Mouse (Mus musculus): ENCODE data around the gene Bcl7c. TPM values are rescaled to one million over a fixed set of nuclear protein-coding genes. Genes with fewer than 3 reads are reported as not detected.

The Bcl7c gene
- polyA plus RNA-seq, 1 experiment, result 22.0 TPM

GRCm38 (mm10) chr7:127689626-127690280 lies 19.0 kb downstream of the Bcl7c start:
- WGBS, result 76% methylated on average over 9 of the region's 9 CpGs
- no peak overlapping the region for H3K4me3 ChIP-seq (replicated peaks; ENCODE audit: extremely low read depth, low read depth, low read length)
- TF ChIP-seq CTCF (IDR thresholded peaks at IDR 0.05; ENCODE audit: insufficient read depth, low read length) (no peak), POLR2A (IDR thresholded peaks at IDR 0.05; ENCODE audit: borderline replicate concordance, extremely low read depth, low read depth, low read length) (no peak)
- H3K4me1 ChIP-seq (ENCODE audit: control insufficient read depth, insufficient read depth, low read length), result no peaks in the 10 kb centered on the region
- no peak for DNase-seq

- no peak for DNase-seq
- WGBS, result 80% methylated on average over 7 of the region's 7 CpGs
- no peak overlapping the region for H3K4me3 ChIP-seq (replicated peaks; ENCODE audit: extremely low read depth, low read depth, low read length)
- TF ChIP-seq POLR2A (IDR thresholded peaks at IDR 0.05; ENCODE audit: borderline replicate concordance, extremely low read depth, low read depth, low read length), result no peak
- no peak for TF ChIP-seq CTCF (IDR thresholded peaks at IDR 0.05; ENCODE audit: insufficient read depth, low read length)
- H3K4me1 ChIP-seq (ENCODE audit: control insufficient read depth, insufficient read depth, low read length), result no peaks in the 10 kb centered on the region
Measured at GRCm38 (mm10) chr7:127688935-127689334, 19.8 kb downstream of the Bcl7c start.

DNA sequence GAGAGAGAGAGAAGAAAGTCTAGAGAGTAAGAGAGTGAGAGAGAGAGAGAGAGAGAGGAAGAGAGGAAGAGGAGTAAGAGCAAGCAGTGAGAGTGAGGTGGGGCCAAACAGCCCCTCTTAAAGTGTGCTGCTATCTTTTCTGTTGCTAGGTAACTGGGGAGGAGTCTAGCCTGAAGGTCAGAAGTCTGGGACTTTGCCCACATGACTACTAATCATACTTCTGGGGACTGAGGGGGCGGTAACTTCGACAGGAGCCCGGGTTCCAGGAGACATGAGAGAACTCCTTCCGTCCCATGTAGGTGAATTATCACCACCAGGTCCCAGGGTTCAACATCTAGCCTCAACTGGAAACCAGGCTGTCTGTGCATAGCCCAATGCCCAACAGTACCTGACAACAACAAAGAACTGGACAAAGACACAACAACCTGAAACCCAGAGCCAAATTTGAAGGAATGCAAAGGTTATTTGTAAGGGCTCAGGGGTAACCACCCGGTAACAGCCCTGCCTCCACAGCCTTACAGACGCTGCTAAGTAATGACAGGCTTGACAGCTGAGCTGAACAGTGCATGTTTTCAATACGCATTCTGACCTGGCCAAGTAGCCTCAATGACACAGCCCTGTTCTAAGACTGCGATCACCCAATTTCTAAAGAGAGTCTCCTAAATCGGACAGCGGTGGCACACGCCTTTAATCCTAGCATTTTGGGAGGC lies 21.8 kb downstream of the Bcl7c start:
- Histone ChIP-seq H3K4me1 (ENCODE audit: control insufficient read depth, insufficient read depth, low read length) (no peaks in the 10 kb centered on the region), H3K4me3 (replicated peaks; ENCODE audit: extremely low read depth, low read depth, low read length) (no peak overlapping the region)
- TF ChIP-seq CTCF (IDR thresholded peaks at IDR 0.05; ENCODE audit: insufficient read depth, low read length) (no peak), POLR2A (IDR thresholded peaks at IDR 0.05; ENCODE audit: borderline replicate concordance, extremely low read depth, low read depth, low read length) (no peak)
- WGBS, result 75% methylated on average over 11 of the region's 11 CpGs
- DNase-seq, result no peak

DNA sequence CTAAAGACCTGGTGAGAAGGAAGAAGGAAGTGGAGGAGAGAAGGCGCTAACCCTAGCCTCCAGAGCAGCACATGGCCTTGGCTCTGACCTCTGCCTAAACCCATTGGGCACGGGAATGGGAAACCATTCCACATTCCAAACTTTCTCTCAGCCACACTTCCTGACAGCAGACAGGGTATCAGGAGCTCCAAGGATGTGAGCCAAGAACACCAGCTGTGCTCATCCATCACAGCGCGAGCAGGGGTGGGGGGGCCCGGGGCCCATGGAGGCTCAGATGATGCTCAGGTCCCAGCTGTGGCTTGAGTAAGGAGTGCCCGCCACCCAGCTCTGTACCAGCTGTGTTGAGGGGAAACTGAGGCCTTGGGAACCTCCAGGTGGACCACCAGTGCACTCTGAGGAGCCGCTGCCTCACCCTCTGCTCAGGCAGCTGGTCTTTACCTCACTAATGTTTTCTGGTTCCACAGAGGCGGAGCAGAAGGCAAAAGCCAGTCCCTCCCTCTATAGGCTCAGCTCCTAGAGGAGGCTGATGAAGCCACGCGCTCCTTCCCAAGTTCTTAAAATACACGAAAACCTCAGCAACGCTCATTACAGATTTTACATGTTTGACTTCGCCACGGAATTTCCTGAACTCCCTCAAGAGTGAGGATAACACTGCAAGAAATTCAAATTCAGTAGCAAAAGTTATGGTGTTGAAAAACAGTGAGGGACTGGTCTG lies 23.3 kb downstream of the Bcl7c start:
- DNase-seq, result no peak
- no peaks in the 10 kb centered on the region for H3K4me1 ChIP-seq (ENCODE audit: control insufficient read depth, insufficient read depth, low read length)
- no peak overlapping the region for H3K4me3 ChIP-seq (replicated peaks; ENCODE audit: extremely low read depth, low read depth, low read length)
- WGBS, result 65% methylated on average over 14 of the region's 14 CpGs
- TF ChIP-seq CTCF (IDR thresholded peaks at IDR 0.05; ENCODE audit: insufficient read depth, low read length) (no peak), POLR2A (IDR thresholded peaks at IDR 0.05; ENCODE audit: borderline replicate concordance, extremely low read depth, low read depth, low read length) (no peak)

DNA sequence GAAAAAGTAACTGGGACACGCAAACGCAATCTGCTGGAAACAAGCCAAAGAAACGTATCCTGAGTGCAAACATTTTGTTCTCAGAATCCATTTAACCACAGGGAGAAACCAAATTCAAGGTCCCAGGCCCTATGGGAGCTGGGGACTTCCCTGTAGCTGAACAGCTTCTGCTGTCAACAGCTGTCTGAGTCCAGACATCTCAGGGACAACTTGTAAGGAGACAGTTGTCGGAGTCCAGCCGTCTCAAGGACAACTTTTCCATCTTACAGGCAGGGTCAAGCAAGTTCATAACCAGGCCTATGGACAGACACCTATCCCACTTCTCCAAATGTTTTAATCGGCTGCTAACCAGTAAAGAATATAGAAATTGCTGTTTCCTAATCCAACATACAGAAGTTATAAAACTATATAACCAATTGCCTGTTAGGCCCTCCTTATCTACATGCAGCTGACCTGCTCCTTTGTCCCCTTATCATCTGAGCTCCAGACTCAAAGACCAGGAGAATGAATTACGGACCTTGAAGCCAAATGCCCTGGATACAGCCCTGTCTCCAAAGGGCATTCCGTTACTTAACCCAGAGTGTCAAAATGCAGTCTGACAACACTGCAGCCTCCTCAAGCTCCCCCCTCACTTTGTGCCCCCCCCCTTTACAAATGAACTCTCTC lies 26.7 kb downstream of the Bcl7c start:
- no peak for TF ChIP-seq POLR2A (IDR thresholded peaks at IDR 0.05; ENCODE audit: borderline replicate concordance, extremely low read depth, low read depth, low read length)
- no peak for TF ChIP-seq CTCF (IDR thresholded peaks at IDR 0.05; ENCODE audit: insufficient read depth, low read length)
- 62% methylated on average over 8 of the region's 8 CpGs for WGBS
- H3K4me3 ChIP-seq (replicated peaks; ENCODE audit: extremely low read depth, low read depth, low read length), result no peak overlapping the region
- no peak for DNase-seq
- H3K4me1 ChIP-seq (ENCODE audit: control insufficient read depth, insufficient read depth, low read length), result no peaks in the 10 kb centered on the region

- H3K4me1 ChIP-seq (ENCODE audit: control insufficient read depth, insufficient read depth, low read length), result no peaks in the 10 kb centered on the region
- WGBS, result 91% methylated on average over 13 of the region's 13 CpGs
- DNase-seq, result no peak
- no peak overlapping the region for H3K4me3 ChIP-seq (replicated peaks; ENCODE audit: extremely low read depth, low read depth, low read length)
- TF ChIP-seq CTCF (IDR thresholded peaks at IDR 0.05; ENCODE audit: insufficient read depth, low read length) (no peak), POLR2A (IDR thresholded peaks at IDR 0.05; ENCODE audit: borderline replicate concordance, extremely low read depth, low read depth, low read length) (no peak)
Measured at GRCm38 (mm10) chr7:127680541-127680940, 28.2 kb downstream of the Bcl7c start.

- H3K4me3 ChIP-seq (replicated peaks; ENCODE audit: extremely low read depth, low read depth, low read length), result no peak overlapping the region
- no peak for DNase-seq
- WGBS, result 84% methylated on average over 2 of the region's 2 CpGs
Measured at GRCm38 (mm10) chr7:127678811-127679210, 29.9 kb downstream of the Bcl7c start.

GRCm38 (mm10) chr7:127677609-127678008 lies 31.1 kb downstream of the Bcl7c start:
- WGBS, result 91% methylated on average over 4 of the region's 4 CpGs
- TF ChIP-seq CTCF (IDR thresholded peaks at IDR 0.05; ENCODE audit: insufficient read depth, low read length), result no peak
- no peak for TF ChIP-seq POLR2A (IDR thresholded peaks at IDR 0.05; ENCODE audit: borderline replicate concordance, extremely low read depth, low read depth, low read length)
- H3K4me1 ChIP-seq (ENCODE audit: control insufficient read depth, insufficient read depth, low read length), result no peaks in the 10 kb centered on the region
- H3K4me3 ChIP-seq (replicated peaks; ENCODE audit: extremely low read depth, low read depth, low read length), result no peak overlapping the region
- DNase-seq, result no peak

More at GRCm38 (mm10) chr7:127678811-127679210, 29.9 kb downstream of the Bcl7c start:
- TF ChIP-seq CTCF (IDR thresholded peaks at IDR 0.05; ENCODE audit: insufficient read depth, low read length) (no peak), POLR2A (IDR thresholded peaks at IDR 0.05; ENCODE audit: borderline replicate concordance, extremely low read depth, low read depth, low read length) (no peak)
- no peaks in the 10 kb centered on the region for H3K4me1 ChIP-seq (ENCODE audit: control insufficient read depth, insufficient read depth, low read length)

DNA sequence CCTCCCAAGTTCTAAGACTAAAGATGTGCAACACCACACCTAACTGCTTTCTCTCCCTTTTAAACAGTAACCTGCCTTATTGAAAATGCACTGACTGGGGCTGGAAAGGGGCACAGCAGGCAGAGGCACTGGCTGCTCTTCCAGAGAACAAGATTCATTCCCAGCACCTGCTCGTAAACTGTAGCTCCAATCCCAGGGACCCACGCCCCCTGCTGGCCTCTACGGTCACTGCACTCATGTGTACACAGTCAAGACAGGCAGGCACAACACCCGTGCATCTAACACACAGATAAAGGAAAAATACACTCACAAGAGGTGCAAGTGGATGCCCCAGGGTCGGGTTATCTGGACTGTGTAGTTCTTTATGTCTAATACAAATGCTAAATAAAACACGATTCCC lies 31.7 kb downstream of the Bcl7c start:
- peak; percentile 30 for DNase-seq
- 69% methylated on average over 6 of the region's 6 CpGs for WGBS
- no peak overlapping the region for H3K4me3 ChIP-seq (replicated peaks; ENCODE audit: extremely low read depth, low read depth, low read length)
- TF ChIP-seq CTCF (IDR thresholded peaks at IDR 0.05; ENCODE audit: insufficient read depth, low read length) (peak; percentile 57), POLR2A (IDR thresholded peaks at IDR 0.05; ENCODE audit: borderline replicate concordance, extremely low read depth, low read depth, low read length) (no peak)
- no peaks in the 10 kb centered on the region for H3K4me1 ChIP-seq (ENCODE audit: control insufficient read depth, insufficient read depth, low read length)

All from lung, adult 2 months (tissue).